Mouse (Mus musculus) frontal cortex, adult 2 months (tissue): ENCODE results near the gene Hmgcll1. TPM values are rescaled to one million over a fixed set of nuclear protein-coding genes. Genes with fewer than 3 reads are reported as not detected.
"Not testable (repeated sequence)": the region's sequence is repeated elsewhere in the genome, so short reads cannot be mapped to it uniquely, and the experiment has no call there.

Experiments used
- DNase-seq, 2 experiments: peaks; one replicate each; pipeline ENCODE4 v3.0.0; 2022; ENCODE audit warnings: low spot score in 1 of 2; ENCODE audit errors: extremely low spot score in 1 of 2
- polyA plus RNA-seq: library from polyadenylated mRNA; depleted of rRNA; stranded (reverse); fragments of >200 nt; gene quantifications from 2 replicates; pipeline ENCODE4 v1.2.3, GENCODE M21; 2012

The Hmgcll1 gene
- polyA plus RNA-seq, 1 experiment = 17.6 TPM

- DNase-seq = no peak
Observed at GRCm38 (mm10) chr9:76043341-76043740, 28.7 kb downstream of the Hmgcll1 start.

GRCm38 (mm10) chr9:76060935-76061334, 46.3 kb downstream of the Hmgcll1 start:
- DNase-seq = no peak

GRCm38 (mm10) chr9:76061492-76061891, 46.8 kb downstream of the Hmgcll1 start:
- no peak for DNase-seq

- DNase-seq = no peak
Observed at GRCm38 (mm10) chr9:76064164-76064563, 49.5 kb downstream of the Hmgcll1 start.

GRCm38 (mm10) chr9:76091561-76091960, 76.9 kb downstream of the Hmgcll1 start:
- DNase-seq = no peak

DNA sequence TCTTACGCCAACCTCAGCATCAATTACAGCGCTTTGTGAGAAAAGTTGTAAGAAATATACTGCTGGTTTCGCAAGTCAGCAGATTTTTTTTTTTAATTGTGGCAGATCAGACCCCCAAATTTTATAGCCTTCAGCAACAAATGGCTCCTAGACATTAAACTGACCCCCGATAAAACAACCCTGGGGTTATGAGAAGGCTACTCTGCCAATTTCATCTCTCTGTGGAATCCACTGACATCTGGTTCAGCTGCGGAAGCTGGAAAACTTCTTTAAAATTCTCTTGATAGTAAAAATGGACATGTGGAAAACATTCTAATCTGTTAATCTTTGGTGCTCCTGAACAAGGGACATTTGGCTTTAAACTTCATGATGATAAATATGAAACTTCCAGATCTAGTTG, 82.6 kb downstream of the Hmgcll1 start:
- DNase-seq = no peak

GRCm38 (mm10) chr9:76099981-76100380, 85.3 kb downstream of the Hmgcll1 start:
- no peak for DNase-seq

- not testable (repeated sequence) for DNase-seq
Observed at GRCm38 (mm10) chr9:76104416-76104815, 89.8 kb downstream of the Hmgcll1 start.

DNA sequence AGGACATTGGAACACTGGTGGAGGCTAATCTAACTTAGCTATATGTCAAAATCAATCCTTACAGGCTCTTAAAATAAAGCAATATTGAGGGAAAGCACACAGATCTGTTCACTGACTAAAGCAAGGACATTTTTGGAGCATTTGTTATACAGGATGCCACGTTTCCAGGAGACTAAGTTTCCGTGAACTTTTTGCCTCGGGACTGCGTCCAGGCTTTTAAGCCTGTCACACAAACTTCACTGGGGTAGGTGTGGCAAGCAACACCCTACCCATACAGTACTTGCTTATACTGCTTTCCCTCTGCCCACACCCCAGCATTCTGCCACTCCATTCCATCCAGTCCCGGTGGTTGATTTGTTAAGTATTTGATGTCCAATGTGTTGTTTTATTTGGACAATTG, 90.2 kb downstream of the Hmgcll1 start:
- no peak for DNase-seq

DNA sequence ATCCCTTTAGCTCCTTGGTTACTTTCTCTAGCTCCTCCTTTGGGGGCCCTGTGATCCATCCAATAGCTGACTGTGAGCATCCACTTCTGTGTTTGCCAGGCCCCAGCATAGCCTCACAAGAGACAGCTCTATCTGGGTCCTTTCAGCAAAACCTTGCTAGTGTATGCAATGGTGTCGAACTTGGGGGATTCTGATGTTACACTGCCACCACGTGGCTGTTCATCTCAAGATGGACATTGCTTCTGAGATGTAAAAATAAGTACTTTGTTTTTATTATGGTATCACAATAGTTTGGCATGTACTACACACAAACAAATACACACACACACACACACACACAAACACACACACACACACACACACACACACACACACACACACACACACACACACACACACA, 108.2 kb downstream of the Hmgcll1 start:
- DNase-seq = peak; percentile 20 to 75

GRCm38 (mm10) chr9:76124249-76124648, 109.6 kb downstream of the Hmgcll1 start:
- DNase-seq = no peak

DNA sequence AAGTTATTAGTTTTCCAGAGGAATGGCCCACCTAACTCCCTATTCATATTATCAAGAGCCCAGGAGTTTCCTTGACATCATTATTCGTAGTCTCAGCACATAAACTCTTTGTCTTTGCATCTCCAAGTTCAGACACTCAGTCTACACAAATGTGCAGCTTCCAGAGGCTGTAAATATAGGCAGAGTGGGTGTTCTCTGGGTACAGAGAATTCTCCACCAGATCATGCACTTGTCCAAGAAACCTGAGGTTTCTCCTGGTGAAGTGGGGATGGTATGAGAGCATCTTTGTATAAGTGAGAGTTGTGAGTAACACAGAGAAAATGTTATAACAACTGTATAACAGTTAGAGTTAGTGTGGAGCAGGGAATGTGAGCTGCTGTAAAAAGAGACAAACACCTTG, 114.7 kb downstream of the Hmgcll1 start:
- peak in 1 of 2 experiments; percentile 4 for DNase-seq

DNA sequence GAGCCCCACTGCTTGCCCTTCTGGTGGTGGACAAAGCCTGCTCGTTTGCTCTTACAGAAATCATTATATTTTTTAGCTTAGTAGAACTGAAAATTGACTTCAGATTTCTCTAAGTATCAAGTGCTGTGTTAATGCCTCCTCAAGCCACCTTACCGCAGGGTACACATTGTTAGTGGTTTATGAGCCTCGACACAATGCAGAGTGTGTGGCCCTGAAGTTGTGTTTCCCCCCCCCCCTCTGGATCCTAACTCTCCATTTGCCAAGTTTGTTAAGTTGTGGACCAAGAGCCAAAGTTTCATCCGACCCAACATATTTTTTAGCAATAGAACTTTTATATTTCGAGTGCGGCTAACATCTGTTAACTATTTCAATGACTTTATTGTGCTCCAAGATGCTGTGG, 119.4 kb downstream of the Hmgcll1 start:
- no peak for DNase-seq

DNA sequence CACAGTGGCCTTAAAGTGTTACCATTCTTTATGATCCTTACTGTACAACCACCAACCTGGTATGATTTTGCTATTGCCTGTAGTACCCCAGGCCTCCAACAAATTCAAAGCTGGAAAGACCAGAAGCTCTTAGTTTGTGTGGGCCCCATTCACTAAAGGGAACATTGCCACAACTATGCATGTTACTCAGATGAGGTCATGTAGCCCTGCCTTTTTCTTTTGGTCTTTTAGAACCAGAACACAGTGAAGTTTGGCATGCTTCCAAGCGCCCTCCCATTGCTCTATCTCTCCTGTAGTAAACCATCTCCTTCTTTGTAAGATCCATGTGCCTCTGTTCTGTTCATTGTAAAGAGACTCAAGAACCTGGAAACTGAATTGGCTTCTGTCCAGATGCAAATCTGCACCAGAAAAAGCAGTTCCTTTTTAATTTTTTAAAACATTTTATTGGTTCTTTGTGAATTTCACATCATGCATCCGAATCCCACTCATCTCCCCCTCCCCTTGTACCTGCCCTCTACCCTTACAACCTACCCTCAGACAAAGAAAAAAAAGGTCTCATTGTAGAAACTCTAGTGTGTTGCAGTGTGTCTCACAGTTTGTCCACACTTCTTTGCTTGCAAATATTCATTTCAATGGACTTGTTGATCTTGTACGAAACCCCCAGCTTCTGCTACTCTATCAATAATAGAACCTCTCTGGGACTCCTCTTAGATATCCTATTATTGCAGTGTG, 123.9 kb downstream of the Hmgcll1 start:
- DNase-seq = peak in 1 of 2 experiments; percentile 7

- no peak for DNase-seq
Observed at GRCm38 (mm10) chr9:76145593-76145992, 130.9 kb downstream of the Hmgcll1 start.

DNA sequence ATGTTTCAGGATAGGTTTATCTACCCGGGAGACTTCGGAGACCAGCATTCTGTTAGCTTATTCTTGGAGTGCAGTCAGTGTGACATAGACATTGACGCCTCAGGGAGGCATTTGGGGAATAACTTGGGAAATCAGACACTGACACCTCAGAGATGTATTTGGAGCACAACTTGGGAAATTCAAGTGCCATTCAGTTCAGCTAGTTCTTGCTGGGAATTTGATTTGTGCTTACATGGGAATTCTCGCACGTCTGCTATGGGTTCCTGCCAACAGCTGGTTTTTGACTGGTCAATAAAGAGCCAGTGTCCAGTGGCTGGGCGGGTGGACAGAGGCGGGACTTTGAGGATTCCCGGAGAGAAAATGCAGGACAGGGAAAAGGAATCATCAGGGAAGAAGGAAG, 147.8 kb downstream of the Hmgcll1 start:
- DNase-seq = no peak

DNA sequence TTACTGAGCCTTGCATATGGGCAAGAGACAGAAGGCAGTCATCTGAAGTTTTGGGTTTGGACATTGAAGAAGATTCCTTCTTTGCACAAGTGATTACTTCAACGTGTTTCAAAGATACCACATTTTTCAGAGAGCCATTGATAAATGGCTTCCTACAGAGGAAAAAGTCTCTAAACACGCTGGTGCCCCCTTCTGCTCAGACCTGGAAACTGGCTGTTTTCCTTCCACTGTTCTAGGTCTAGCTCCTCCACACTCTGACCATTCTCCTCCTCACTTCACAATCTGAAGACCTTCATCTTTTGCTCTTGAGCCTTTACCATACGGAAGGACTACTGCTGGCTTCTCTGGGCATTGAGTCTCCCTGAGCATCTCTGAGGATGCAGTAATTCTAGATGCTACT, 153.7 kb downstream of the Hmgcll1 start:
- DNase-seq = peak in 1 of 2 experiments; percentile 36

DNA sequence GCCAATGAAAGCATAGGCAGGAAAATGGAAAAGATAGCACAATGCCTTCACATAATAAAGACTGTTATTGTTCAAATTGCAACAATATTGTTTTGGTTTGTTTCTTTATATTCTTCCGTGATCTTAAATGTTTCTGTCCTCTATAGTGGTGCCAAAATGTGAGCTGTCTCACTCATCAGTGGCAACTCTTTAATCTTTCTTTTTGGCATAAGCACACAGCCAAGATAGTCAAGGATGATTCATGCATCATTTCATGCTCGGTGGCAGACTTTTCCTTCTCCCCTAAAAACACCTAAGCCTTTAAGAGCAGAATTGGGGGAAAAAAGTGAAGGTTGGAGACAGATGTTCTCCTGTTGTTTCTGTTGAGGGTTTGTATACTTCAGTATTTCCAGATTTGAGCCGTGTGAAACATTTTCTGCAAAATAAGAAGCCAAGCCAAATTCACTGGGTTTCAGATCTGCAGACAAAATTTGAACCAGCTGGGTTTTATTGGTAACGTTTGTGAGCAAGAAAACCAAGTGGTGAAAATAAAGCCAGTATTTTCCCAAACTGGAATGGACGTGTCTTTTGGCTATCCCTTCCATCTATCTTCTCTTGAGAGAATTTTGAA, 158.1 kb downstream of the Hmgcll1 start:
- peak in 1 of 2 experiments; percentile 15 for DNase-seq

GRCm38 (mm10) chr9:76179221-76179620, 164.6 kb downstream of the Hmgcll1 start:
- no peak for DNase-seq
